Mouse (Mus musculus) olfactory bulb, adult 2 months (tissue): Measurements from ENCODE around the gene Pip5k1b. TPM values are rescaled to one million over a fixed set of nuclear protein-coding genes. Genes with fewer than 3 reads are reported as not detected.

ENCODE experiments used
- H3K27ac ChIP-seq: fragments of 200-500 bp; 2 replicates; pipeline ENCODE4 v1.5.1; 2012; ENCODE audit warnings: low read depth, low read length; ENCODE audit not compliant: insufficient read depth
- H3K4me1 ChIP-seq: fragments of 200-500 bp; 2 replicates; pipeline ENCODE4 v1.6.1; 2012; ENCODE audit warnings: low read length; ENCODE audit not compliant: control insufficient read depth, insufficient read depth
- H3K4me3 ChIP-seq: fragments of 200-500 bp; 2 replicates; pipeline ENCODE4 v1.5.1; 2012; ENCODE audit warnings: mild to moderate bottlenecking, low read depth, low read length, moderate library complexity; ENCODE audit not compliant: insufficient read depth
- CTCF ChIP-seq: fragments of 200-500 bp; IDR thresholded peaks from 2 replicates; pipeline ENCODE4 v1.5.1; 2012; ENCODE audit warnings: low read depth, mild to moderate bottlenecking, low read length, moderate library complexity; ENCODE audit not compliant: insufficient read depth
- POLR2A ChIP-seq: fragments of 200-500 bp; IDR thresholded peaks from 2 replicates; pipeline ENCODE4 v1.6.1; 2012; ENCODE audit warnings: mild to moderate bottlenecking, low read depth, low read length, moderate library complexity; ENCODE audit not compliant: insufficient read depth
- WGBS: fragments of 180-500 bp; shearing (Covaris S2); methylation state at CpG from one replicate; pipeline ENCODE4 v1.1.7; 2018; 5-methylcytosine and 5-hydroxymethylcytosine counted together
- polyA plus RNA-seq: library from polyadenylated mRNA; stranded (reverse); fragments of >200 nt; gene quantifications from 2 replicates; pipeline ENCODE4 v1.2.4, GENCODE M21; 2012; ENCODE audit warnings: low replicate concordance; ENCODE audit not compliant: missing spikeins, insufficient read depth, insufficient read length

Pip5k1b gene
- polyA plus RNA-seq, 1 experiment, result not detected

DNA sequence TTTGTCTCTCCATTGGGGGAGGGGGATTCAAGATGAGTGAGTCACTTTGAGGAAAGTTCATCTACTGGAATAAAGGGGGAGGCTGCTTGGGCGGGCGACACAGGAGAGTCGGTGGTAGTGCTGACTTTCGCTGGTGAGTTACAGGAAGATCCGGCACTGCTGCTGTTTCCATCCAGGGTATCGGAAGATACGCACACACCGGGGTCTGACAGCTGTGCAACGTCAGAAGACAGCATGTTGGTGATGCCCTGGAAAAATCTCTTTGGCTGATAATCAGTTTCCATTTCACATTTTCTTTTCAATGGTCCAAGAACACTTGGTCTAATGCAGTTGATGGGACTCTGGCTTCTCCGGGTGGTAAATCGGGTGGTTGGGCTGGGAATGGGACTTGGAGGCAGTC, 79.2 kb downstream of the Pip5k1b start:
- H3K27ac ChIP-seq, result 0 out of 2 replicates have a peak overlapping the region, but pooled peaks have one; percentile 10
- no peak for TF ChIP-seq POLR2A
- no peak for TF ChIP-seq CTCF
- H3K4me1 ChIP-seq, result peaks cover 2% of the 10 kb centered on the region; the same call in 1 of the 2 replicates
- WGBS, result under 1% methylated on average over 11 of the region's 11 CpGs
- H3K4me3 ChIP-seq, result peak overlapping the region; percentile 93

DNA sequence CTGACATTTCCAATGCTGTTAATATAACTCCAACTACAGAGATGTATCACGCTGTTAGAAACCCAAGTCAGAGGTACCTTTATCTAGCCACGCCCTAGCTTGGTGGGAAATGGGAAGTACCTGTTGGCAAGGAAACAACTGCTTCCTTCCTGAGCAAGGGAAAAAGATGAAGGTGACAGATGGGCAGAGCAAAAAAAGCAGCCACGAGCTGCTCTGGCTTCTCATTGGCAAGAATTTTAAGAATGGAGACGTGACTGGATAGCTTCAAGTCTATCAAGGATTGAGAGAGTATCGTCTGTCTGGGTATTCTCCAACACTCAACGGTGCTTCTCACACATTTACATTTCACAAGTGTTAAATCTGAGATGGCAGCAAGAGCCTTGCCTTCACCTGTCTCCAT, 80.4 kb downstream of the Pip5k1b start:
- Histone ChIP-seq H3K4me3 (no peak overlapping the region), H3K4me1 (peaks cover 2% of the 10 kb centered on the region; the same call in 1 of the 2 replicates), H3K27ac (no peak overlapping the region)
- WGBS, result 74% methylated on average over 6 of the region's 6 CpGs
- TF ChIP-seq POLR2A (no peak), CTCF (no peak)

DNA sequence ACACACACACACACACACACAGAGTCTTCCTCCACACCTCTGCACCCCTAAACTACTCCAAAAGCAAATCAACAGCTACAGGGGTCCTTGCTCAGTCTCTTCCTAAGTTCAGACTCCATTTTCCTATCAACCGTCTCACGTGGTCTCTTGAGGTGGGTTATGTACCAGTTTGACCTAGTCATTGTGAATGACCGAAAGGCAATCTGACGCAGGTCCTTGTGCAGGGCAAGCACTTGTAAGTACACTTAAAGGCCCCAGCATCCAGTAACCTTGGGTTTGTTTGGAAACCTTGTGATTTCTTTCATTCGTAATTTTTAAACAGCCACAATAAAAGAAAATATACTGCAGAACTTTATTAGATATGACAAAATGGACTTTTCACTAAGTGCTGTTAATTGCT, 83.2 kb downstream of the Pip5k1b start:
- Histone ChIP-seq H3K4me1 (peaks cover 2% of the 10 kb centered on the region; the same call in 1 of the 2 replicates), H3K27ac (no peak overlapping the region), H3K4me3 (no peak overlapping the region)
- TF ChIP-seq POLR2A, result no peak
- TF ChIP-seq CTCF, result no peak
- 92% methylated on average over 5 of the region's 5 CpGs for WGBS

DNA sequence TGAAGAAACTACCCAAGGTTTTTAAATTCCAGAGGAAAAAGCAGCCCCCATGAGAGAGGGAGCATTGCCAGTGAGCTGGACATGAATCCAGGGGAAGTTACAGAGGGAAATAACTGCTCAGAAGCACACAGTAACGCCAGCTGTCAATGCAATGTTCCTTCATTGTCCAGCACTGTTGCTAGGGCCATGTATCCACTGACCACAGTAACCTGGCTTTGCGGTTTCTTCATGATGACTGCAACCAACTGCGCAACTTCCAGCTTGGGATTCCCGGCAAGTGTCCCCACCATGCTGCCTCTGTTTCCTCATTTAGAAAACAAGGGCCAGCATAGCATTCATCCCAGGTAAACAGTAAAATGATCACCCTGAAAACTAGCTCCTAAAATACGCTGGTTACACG, 84.1 kb downstream of the Pip5k1b start:
- WGBS, result 94% methylated on average over 6 of the region's 6 CpGs
- TF ChIP-seq CTCF (no peak), POLR2A (no peak)
- H3K4me3 ChIP-seq, result no peak overlapping the region
- no peak overlapping the region for H3K27ac ChIP-seq
- H3K4me1 ChIP-seq, result peaks cover 2% of the 10 kb centered on the region; the same call in 1 of the 2 replicates

DNA sequence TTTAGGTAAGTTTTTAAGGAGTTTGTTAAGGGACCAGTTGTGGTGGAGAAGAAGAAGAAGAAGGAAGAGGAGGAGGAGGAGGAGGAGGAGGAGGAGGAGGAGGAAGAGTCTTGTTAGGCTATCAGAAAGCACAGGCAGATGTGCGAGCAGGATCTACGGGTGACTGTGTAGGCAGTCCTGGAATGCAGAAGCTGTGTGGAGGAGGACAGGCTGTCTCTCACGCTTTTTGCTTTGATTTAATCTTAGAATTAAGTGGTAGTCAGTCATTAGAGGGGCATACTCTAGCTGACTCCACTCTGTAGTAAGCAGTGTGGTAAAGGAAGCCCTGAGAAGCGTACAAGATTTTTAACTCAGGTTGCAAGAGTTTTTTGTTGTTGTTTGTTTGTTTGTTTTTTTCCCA, 86.5 kb downstream of the Pip5k1b start:
- Histone ChIP-seq H3K27ac (no peak overlapping the region), H3K4me1 (no peaks in the 10 kb centered on the region), H3K4me3 (no peak overlapping the region)
- TF ChIP-seq POLR2A (no peak), CTCF (no peak)
- WGBS, result 69% methylated on average over 4 of the region's 4 CpGs

DNA sequence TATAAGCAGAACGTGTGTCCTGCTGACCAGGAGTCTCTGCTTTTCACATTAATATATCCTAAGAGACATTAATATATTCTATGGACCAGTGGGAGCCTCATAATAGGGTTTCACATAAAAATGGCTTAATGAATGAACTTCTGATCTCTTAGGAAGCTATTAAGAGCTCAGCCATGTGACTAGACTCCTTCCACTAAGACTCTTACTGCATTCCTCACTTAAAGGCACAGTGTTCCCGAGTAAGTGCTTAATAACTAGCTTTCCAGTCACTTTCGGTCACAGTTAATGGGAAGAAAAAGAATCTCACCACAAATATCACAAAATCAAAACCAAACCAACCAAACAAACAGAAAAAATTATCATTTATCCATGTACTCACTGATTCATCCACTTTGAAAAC, 87.1 kb downstream of the Pip5k1b start:
- H3K27ac ChIP-seq, result no peak overlapping the region

DNA sequence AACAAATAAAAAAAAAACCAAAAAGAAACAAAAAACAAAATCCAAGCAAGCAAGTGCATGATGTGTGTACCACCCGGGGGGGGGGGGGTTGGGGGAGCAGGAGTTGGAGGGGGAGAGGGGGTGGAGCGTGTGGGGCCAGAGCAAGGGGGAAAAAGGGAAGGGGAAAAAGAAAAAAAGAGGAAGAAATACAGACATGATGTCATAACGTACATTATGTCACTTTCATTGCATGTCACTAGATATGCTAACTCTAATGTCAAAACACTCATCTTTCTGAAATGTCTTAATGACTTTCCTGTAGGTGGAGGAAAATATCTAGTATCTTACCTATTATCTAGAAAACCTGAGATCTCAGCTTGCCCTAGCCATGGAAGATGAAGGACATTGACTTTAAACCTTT, 92.7 kb downstream of the Pip5k1b start:
- Histone ChIP-seq H3K27ac (no peak overlapping the region), H3K4me3 (no peak overlapping the region), H3K4me1 (no peaks in the 10 kb centered on the region)
- TF ChIP-seq CTCF, result no peak
- no peak for TF ChIP-seq POLR2A
- WGBS, result 86% methylated on average over 2 of the region's 3 CpGs

More for the DNA sequence above, 87.1 kb downstream of the Pip5k1b start:
- Histone ChIP-seq H3K4me3 (no peak overlapping the region), H3K4me1 (no peaks in the 10 kb centered on the region)
- TF ChIP-seq CTCF, result no peak
- TF ChIP-seq POLR2A, result no peak
- 70% methylated on average over 3 of the region's 3 CpGs for WGBS

DNA sequence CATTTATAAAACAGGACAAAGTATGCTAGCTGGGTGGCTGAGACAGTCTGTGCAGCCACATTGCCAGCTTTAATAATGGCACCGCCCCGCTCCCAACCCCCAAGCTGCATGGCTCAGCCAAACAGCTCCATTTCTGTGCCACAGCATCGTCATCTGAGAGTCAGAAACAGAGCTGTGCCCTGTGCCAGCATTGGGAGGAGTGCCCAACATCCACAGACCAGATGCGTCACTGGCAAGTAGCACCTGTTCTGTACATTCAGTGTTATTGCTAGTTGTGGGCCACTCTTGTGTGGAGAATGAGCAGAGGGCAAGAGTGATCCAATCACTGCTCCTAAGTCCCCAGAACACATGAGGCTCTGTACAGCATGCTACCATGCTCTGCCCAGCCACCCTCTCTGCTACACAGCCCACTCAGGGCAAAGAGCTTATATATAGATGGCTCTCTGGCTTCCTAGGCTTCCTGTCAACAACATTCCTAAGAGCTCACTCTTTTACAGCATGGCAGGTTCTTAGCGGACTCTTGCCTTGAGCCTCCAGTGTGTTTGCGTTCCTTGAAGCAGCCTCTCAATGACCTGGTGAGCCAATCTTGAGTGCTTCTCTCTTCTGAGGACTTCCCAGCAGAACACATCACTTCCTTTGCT, 99.0 kb downstream of the Pip5k1b start:
- TF ChIP-seq CTCF (no peak), POLR2A (no peak)
- 72% methylated on average over 6 of the region's 6 CpGs for WGBS
- Histone ChIP-seq H3K4me1 (peaks cover 2% of the 10 kb centered on the region; the same call in 1 of the 2 replicates), H3K27ac (no peak overlapping the region), H3K4me3 (no peak overlapping the region)

DNA sequence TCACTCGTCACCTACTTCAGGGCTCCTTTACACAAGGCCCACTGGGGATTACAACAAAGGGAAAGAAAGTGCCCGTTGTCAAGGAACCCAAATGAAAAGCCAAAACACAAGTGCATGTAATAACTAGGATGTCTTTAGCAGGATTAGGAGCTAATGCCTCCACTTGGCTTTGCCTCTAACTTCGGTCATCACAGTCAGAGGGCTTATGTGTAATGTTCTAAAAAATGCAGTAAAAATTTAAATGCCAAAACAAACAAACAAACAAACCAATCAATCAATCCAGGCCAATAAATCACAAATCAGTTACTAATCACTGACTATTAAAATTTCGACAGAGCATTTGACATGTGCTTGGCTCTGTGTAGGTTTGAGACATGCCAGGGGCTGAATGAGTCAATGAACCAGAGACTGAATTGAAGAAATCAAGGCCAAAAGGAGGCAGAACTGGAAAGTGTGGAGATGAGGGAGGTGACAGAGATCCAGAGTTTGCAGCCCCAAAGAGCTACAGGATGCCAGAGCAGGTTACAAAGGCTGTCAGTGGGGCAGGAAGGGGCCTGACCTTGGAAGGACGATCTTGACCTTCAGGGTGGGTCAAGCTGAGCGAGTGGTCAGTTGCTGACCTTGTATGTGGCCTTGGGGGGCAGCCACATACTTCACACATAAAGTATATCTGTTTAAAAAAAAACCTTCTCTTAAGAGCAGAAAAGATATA, 100.3 kb downstream of the Pip5k1b start:
- WGBS, result 72% methylated on average over 6 of the region's 6 CpGs
- Histone ChIP-seq H3K4me1 (peaks cover 2% of the 10 kb centered on the region; the same call in 1 of the 2 replicates), H3K4me3 (no peak overlapping the region), H3K27ac (no peak overlapping the region)
- TF ChIP-seq POLR2A (no peak), CTCF (no peak)

DNA sequence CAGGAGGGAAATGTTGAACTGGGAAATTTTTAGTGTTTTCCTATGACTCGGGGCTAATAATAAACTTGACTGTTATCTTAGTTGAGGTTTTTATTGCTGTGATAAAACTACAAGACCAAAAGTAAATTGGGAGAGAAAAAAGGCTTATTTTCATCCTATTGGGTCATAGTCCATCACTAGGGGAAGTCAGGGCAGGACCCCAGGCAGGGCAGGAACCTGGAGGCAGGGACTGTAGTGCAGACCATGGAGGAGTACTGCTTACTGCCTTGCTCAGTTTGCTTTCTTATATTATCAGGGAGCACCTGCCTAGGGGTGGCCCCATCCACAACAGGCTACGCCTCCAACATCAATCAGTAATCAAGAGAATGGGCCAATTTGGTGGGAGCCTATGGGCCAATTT, 101.2 kb downstream of the Pip5k1b start:
- H3K27ac ChIP-seq, result no peak overlapping the region
- H3K4me1 ChIP-seq, result peaks cover 2% of the 10 kb centered on the region; the same call in 1 of the 2 replicates
- 89% methylated on average over 2 of the region's 2 CpGs for WGBS
- TF ChIP-seq CTCF (no peak), POLR2A (no peak)
- no peak overlapping the region for H3K4me3 ChIP-seq
